Mouse (Mus musculus) ES-E14 (cell line): ENCODE measurements around the gene Zbtb20.

Source experiments
- HCFC1 ChIP-seq: IDR thresholded peaks from 2 replicates; pipeline ENCODE4 v1.6.1; 2012; ENCODE audit warnings: low read length, inconsistent platforms, borderline replicate concordance; ENCODE audit not compliant: insufficient read depth
- MAFK ChIP-seq: IDR thresholded peaks from 2 replicates; pipeline ENCODE4 v1.6.1; 2014; ENCODE audit warnings: mild to moderate bottlenecking, low read depth, low read length, inconsistent platforms; ENCODE audit not compliant: insufficient read depth

GRCm38 (mm10) chr16:42876021-42877000 lies 630 bp downstream of the Zbtb20 start:
- TF ChIP-seq HCFC1, result no peak
- TF ChIP-seq MAFK, result no peak
